Mouse (Mus musculus) ES-E14 (cell line): ENCODE measurements around the gene Vps26a.

Source experiments
- CHD2 ChIP-seq: IDR thresholded peaks from 2 replicates; pipeline ENCODE4 v1.6.1; 2014; ENCODE audit warnings: mild to moderate bottlenecking, low read depth, low read length, inconsistent platforms
- HCFC1 ChIP-seq: IDR thresholded peaks from 2 replicates; pipeline ENCODE4 v1.6.1; 2012; ENCODE audit warnings: low read length, inconsistent platforms, borderline replicate concordance; ENCODE audit not compliant: insufficient read depth
- ZC3H11A ChIP-seq: IDR thresholded peaks from 2 replicates; pipeline ENCODE4 v1.6.1; 2012; ENCODE audit warnings: low read depth, mild to moderate bottlenecking, inconsistent platforms, low read length, borderline replicate concordance
- ZNF384 ChIP-seq: IDR thresholded peaks from 2 replicates; pipeline ENCODE4 v1.6.1; 2012; ENCODE audit warnings: low read depth, low read length, inconsistent platforms

GRCm38 (mm10) chr10:62420399-62420798, 66.2 kb downstream of the Vps26a start:
- TF ChIP-seq ZNF384 = no peak
- TF ChIP-seq CHD2 = no peak
- TF ChIP-seq HCFC1 = no peak
- TF ChIP-seq ZC3H11A = no peak
